Mouse (Mus musculus) mesoderm, embryonic 11.5 days (tissue): ENCODE results near the gene 4930455H04Rik.

Experiments used
- DNase-seq: peaks from one replicate; pipeline ENCODE4 v3.0.0-alpha.2; 2012; ENCODE audit warnings: low read depth, low spot score

Gene 4930455H04Rik

DNA sequence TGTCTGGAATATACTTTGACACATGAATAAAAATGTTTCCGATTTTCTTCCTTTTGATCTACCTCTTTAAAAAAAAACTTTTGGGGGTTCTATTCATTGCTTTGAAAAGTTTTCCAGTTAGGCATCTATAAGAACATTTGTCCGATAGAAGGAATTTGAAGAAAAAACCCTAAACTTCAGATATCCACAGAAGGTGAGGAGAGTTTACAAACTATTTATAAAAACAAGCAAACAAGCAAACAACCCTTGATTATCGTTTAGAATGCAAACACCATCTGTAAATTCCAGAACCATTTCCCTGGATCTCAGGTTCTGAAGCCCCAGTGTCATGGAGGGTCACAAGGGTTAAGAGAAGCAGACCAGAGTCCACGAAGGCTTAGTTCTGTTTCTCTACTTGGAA is at the start of gene 4930455H04Rik:
Gene 4930455H04Rik, plus strand, starts transcription at position 301 of the 400 bp plus-strand sequence.
- no peak for DNase-seq

GRCm38 (mm10) chr3:116921535-116921934 is 46.5 kb upstream of the 4930455H04Rik start:
- DNase-seq = no peak

- DNase-seq = no peak
These were observed 45.0 kb upstream of the 4930455H04Rik start for GRCm38 (mm10) chr3:116923042-116923441.

DNA sequence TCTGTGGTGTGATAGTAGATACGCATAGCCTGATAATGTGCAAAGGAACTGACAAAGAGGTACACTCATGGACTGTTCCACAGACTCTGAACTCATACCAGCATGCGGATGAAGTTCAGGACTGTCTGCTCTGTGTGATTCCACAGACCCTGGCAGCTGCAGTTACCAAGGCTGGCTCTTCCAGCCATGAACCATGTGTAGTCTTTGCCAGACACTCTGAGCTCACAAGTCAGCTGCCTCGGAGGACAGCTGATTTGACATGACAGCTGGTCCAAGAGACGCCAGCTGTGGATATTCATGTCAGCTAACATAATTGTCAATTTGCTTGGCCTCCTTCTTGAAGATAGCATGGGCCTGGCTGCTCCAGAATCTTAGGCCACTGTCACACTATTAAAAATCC is 39.1 kb upstream of the 4930455H04Rik start:
- DNase-seq = peak; percentile 19

GRCm38 (mm10) chr3:116933158-116933557 is 34.9 kb upstream of the 4930455H04Rik start:
- no peak for DNase-seq

DNA sequence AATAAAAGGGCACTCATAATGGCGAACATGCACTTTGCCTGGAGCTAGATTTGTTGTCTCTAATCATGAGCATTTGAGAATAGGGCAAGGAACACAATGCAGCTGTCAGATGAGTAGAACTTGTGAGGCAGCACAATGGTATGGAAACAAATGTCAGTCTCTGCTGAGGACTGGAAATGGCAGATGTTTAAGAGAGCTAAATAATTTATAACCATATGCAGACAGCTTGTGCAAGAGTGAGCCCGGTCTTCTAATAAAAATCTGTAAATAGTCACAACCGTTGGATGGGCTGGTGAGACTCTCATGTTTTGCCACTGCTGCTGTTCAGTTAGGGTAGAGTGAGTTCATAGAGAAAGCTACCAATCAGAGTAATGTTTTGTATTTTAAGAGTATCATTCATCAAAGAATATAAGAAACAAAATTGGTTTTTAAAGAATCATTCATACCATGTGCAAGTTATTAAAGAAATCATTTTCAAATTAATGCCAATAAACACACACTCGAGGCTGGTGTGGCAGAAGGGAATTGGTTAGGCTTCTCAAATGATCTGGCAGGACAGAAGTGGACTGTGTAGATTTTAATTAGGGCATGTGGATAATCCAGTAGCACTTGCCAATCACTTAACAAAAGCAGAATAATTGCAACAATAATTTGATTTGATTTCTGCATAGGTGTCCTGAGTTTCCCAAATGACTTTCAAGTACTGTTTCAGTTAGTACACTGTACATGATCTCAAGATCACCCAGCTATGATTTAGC is 31.0 kb upstream of the 4930455H04Rik start:
- DNase-seq = no peak

- no peak for DNase-seq
These were observed 27.1 kb upstream of the 4930455H04Rik start for GRCm38 (mm10) chr3:116940804-116941558.

DNA sequence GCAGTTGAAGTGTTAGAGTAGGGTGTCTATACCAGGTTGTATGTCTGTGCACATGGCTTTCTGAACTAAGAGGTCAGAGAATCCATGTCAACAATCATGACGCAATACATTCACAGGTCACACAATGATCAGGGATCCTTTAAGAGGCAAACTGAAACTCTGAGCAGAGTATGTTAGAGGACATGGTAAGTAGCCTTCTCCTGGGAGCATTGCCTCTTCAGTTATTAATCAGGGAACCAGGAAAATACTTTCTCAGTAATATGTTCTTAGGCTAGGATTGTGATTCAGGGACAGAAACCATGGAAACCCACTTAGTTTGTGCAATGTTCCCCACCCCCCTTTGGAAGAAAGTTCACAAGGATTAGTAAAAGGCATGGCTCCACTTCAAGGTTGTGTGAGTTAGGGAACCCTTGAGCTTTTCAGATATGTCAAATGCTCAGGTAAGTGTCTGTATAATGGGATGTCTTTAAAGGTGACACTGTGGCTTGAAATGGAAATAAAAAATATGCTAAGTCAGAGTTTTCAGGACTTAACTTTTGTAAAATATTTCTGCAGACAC is 26.4 kb upstream of the 4930455H04Rik start:
- DNase-seq = no peak

- peak; percentile 16 for DNase-seq
These were observed 25.3 kb upstream of the 4930455H04Rik start for GRCm38 (mm10) chr3:116942751-116943150.

DNA sequence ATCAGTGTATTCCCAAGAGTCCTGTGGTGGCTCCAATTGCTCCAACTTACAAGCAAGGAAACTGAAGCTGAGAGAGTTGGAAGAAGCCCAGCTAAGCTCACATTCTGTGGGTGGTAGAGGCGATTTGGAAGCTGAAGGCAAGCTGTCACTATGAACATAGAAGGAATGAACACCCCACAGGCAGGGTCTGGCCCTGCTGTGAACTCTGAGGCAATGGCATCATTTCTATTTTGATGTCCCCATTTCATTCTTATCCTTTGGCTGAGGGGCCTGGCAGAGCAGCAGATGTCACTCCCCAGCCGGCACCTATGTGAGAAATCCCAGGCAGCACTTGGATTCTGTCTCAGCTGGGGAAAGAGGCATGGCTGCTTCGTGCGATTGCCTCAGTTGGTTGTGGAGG is 24.6 kb upstream of the 4930455H04Rik start:
- no peak for DNase-seq

DNA sequence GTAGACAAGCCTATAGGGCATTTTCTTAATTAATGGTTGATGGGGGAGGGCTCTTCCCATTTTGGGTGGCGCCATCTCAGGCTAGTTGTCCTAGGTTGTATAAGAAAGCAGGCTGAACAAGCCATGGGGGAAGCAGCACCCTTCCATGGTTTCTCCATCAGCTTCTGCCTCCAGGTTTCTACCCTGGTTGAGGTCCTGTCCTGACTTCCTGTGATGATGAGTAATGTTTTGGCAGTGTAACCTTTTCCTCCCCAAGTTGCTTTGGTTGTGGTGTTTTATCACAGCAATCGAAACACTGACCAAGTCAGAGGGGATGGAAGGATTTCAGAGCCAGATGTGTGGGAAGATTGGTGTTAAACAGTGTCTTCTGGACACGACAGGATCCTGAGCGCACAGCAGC is 21.6 kb upstream of the 4930455H04Rik start:
- DNase-seq = no peak

DNA sequence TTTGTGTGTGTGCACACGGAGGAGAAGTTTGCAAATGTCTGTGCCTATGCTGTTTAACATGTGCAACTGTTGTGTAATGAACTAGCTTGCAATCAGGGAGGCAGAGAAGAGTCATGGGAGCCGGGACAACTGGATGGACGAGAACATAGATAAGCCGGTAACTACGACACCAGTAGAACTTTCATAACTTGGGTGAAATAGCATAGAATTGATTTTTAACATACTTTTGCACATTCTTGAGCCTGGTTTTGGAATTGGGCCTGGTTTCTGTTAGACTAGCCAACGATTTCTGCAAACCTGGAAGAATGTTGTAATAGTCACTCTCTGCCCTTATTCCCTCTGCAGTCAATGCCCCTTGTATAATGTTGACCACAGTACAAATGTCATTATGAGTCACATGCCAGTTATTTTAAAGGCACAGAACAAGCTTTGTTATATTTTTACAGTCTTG is 17.4 kb upstream of the 4930455H04Rik start:
- DNase-seq = no peak

GRCm38 (mm10) chr3:116951489-116951888 is 16.6 kb upstream of the 4930455H04Rik start:
- DNase-seq = no peak

GRCm38 (mm10) chr3:116952242-116952899 is 15.7 kb upstream of the 4930455H04Rik start:
- no peak for DNase-seq

DNA sequence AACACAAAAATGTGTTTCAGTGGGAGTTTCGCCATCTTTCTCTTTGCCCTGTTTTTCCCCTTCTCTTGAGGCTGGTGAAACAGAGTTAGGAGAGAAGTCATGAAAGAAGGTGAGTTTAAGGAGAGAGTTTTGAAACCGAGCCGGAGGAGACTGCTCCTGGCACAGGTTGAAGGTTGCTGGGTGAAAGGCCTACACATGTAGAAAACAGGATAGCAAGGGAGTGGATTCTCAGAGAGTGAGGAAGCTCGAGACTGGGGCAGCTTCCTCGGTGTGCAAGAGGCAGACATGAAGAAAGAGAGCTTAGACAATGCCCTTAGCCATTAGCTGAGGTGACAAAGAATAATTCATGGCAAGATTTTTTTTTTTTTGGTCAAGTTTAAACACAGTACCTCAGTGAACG is 14.7 kb upstream of the 4930455H04Rik start:
- no peak for DNase-seq

GRCm38 (mm10) chr3:116955061-116955460 is 13.0 kb upstream of the 4930455H04Rik start:
- DNase-seq = no peak

DNA sequence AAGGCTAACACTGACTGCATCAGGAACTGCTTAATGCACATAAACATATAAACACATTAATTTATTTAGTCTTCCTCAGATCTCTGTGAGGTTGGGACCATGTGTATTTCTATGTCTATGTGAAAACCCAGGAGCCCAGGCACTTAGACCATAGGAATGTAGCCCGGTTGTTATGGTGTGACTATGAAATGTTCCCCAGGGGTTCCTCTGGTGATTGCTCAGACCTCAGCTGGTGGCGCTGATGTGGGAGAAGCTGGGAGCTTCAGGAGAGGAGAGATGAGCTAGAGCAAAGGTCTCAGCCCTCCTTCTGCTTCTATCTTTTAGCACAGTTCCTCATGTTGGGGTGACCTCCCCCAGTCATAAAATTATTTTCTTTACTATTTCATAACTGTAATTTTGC is 7.7 kb upstream of the 4930455H04Rik start:
- no peak for DNase-seq

DNA sequence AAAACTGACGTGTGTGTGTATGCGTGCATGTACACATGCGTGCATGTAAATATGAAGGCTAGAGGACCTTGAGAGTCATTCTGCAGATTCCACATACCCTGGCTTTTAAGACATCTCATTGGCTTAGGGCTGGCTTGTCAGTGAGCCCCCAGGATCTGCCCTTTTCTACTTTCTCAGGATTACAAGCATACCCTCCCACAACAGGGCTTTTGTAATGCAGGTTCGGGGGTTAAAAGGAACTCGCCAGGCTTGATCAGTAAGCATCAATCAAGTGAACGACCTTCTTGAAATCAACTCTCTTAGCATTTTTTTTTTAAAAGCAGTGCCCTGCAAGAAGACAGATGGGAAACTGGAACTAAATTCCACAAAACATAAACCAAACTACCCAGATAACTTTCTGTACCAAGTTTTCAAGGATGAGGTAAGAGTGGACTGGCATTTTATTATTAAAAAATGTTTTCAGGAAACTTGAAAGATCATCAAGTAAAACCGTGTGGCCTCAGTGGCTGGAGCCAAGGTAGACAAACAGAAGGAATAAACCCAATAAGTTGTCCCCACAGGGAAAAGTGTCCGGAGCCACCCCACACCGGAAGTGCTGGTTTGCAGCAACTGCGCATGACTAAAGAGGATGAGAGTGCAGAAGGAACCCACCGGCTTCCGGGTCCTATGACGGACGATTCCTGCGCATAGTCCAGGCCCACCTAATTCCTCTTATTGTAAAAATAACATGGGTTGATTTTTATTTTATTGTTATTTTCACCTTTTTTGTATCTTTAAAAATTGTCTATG is 6.5 kb upstream of the 4930455H04Rik start:
- no peak for DNase-seq

DNA sequence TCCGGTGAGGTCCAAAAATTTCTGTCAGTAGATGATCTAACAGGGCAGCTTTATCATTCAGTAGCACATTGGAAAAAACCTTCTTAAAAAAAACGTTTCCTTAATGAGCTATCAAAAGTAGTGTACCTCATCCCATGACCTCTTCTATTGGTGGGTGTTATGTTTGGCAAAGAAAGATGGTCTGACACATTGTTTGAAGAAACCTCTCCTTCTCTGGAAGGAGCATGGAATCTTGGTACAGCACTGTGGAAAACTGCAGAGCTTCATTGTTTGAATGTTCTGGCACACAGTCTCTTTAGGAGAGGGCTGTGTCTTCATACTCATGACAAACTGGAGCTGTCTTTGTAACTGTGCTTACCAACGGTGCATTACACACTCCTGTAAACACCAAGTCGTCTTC is 4.9 kb upstream of the 4930455H04Rik start:
- DNase-seq = no peak

DNA sequence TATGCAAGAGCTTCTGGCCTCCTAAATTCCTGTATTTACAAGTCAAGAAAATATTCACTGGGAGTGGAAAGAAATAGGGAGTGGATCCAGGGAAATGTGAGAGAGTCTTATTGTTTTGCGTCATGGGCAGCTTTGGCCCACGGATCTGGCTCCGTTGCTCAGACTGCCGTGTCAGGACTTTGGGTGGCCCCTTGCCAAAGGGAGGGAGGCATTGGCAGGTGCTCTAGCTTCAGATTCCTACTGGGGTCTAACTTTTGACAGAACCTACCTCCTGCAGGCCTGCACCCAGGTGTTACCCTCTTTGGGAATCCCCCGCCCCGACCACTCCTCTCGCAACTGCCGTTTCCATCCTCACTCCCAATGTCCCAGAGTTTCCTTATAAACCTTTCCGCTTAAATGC is 3.6 kb upstream of the 4930455H04Rik start:
- no peak for DNase-seq

- peak; percentile 51 for DNase-seq
These were observed 1.8 kb upstream of the 4930455H04Rik start for GRCm38 (mm10) chr3:116966225-116966624.
